Mouse (Mus musculus): ENCODE data around the gene Haus4.

DNA sequence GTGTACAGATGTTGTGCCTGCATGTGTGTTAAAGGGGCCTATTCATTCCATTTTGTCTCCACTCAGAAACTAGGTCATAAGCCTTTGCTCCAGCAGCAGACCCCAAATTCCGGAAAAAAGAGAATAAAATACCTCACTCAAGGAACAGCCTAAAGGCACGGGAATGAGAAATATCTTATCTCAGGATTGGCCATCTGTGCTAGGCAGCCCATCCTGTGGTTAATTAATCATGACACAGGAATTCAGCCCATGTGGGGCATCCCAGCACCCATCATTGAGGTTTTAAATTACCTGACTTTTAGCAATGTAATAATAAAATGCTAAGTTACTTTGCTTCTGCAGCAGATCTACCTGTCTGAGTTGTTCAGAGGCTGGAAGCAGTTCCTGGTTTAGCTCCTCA is 53.1 kb downstream of the Haus4 start:
- TF ChIP-seq POLR2A (IDR thresholded peaks at IDR 0.05; ENCODE audit: insufficient read depth, low read depth, low read length) = no peak
- TF ChIP-seq CTCF (IDR thresholded peaks at IDR 0.05) = no peak

Measured in heart, adult 2 months (tissue).